Mouse (Mus musculus) olfactory bulb, adult 2 months (tissue): ENCODE data around the gene Tgfbr1.

Experiments
- CTCF ChIP-seq: fragments of 200-500 bp; IDR thresholded peaks from 2 replicates; pipeline ENCODE4 v1.5.1; 2012; ENCODE audit warnings: low read depth, mild to moderate bottlenecking, low read length, moderate library complexity; ENCODE audit not compliant: insufficient read depth
- POLR2A ChIP-seq: fragments of 200-500 bp; IDR thresholded peaks from 2 replicates; pipeline ENCODE4 v1.6.1; 2012; ENCODE audit warnings: mild to moderate bottlenecking, low read depth, low read length, moderate library complexity; ENCODE audit not compliant: insufficient read depth

- no peak for TF ChIP-seq POLR2A
- no peak for TF ChIP-seq CTCF
Observed at GRCm38 (mm10) chr4:47440951-47441350, 87.9 kb downstream of the Tgfbr1 start.
